Mouse (Mus musculus): ENCODE measurements around the gene Crabp1. TPM values are rescaled to one million over a fixed set of nuclear protein-coding genes. Genes with fewer than 3 reads are reported as not detected.

Gene Crabp1
- polyA plus RNA-seq (2016; fragmentation: Nextera tagmentation; extraction: Ambion mirVana), result 1,866 and 1,915 TPM in 2 replicates

- peaks cover 73% of the 10 kb centered on the region for H3K4me1 ChIP-seq (replicated peaks)
- peaks cover 14% of the 10 kb centered on the region; the same call in 1 of the 2 replicates for H3K36me3 ChIP-seq
- no peaks in the 10 kb centered on the region for H3K9me3 ChIP-seq
- peak within 1 kb of the TSS; percentile 85 for H3K27ac ChIP-seq
- under 1% methylated on average over 44 of the region's 45 CpGs for WGBS
- H3K4me3 ChIP-seq, result peak within 1 kb of the TSS; percentile 62
- DNase-seq (ENCODE audit: low spot score), result peak; percentile 74
- peaks cover 64% of the 10 kb centered on the region for H3K27me3 ChIP-seq (ENCODE audit: insufficient read depth, poor library complexity, severe bottlenecking)
These were observed at the start of gene Crabp1 for GRCm38 (mm10) chr9:54764561-54765217. TSS of gene Crabp1 (plus strand) at chr9:54764748.

GRCm38 (mm10) chr9:54715776-54716175, 48.8 kb upstream of the Crabp1 start:
- DNase-seq (ENCODE audit: low spot score), result no peak
- Histone ChIP-seq H3K36me3 (peaks cover 100% of the 10 kb centered on the region), H3K27ac (no peak overlapping the region), H3K9me3 (no peaks in the 10 kb centered on the region), H3K4me1 (replicated peaks) (no peaks in the 10 kb centered on the region), H3K4me3 (no peak overlapping the region), H3K27me3 (ENCODE audit: insufficient read depth, poor library complexity, severe bottlenecking) (no peaks in the 10 kb centered on the region)
- 96% methylated on average over 3 of the region's 3 CpGs for WGBS

GRCm38 (mm10) chr9:54717527-54717926, 47.0 kb upstream of the Crabp1 start:
- Histone ChIP-seq H3K27me3 (ENCODE audit: insufficient read depth, poor library complexity, severe bottlenecking) (no peaks in the 10 kb centered on the region), H3K9me3 (no peaks in the 10 kb centered on the region), H3K4me3 (no peak overlapping the region), H3K36me3 (peaks cover 98% of the 10 kb centered on the region), H3K4me1 (replicated peaks) (no peaks in the 10 kb centered on the region), H3K27ac (no peak overlapping the region)
- WGBS, result 88% methylated on average over 3 of the region's 3 CpGs
- no peak for DNase-seq (ENCODE audit: low spot score)

- Histone ChIP-seq H3K4me3 (no peak overlapping the region), H3K36me3 (peaks cover 98% of the 10 kb centered on the region), H3K27ac (no peak overlapping the region), H3K4me1 (replicated peaks) (no peaks in the 10 kb centered on the region), H3K9me3 (no peaks in the 10 kb centered on the region), H3K27me3 (ENCODE audit: insufficient read depth, poor library complexity, severe bottlenecking) (no peaks in the 10 kb centered on the region)
- no peak for DNase-seq (ENCODE audit: low spot score)
- 93% methylated on average over 7 of the region's 7 CpGs for WGBS
These were observed 42.4 kb upstream of the Crabp1 start for GRCm38 (mm10) chr9:54722156-54722555.

GRCm38 (mm10) chr9:54722596-54722995, 42.0 kb upstream of the Crabp1 start:
- WGBS, result 93% methylated on average over 4 of the region's 4 CpGs
- Histone ChIP-seq H3K36me3 (peaks cover 98% of the 10 kb centered on the region), H3K9me3 (no peaks in the 10 kb centered on the region), H3K4me1 (replicated peaks) (no peaks in the 10 kb centered on the region), H3K4me3 (no peak overlapping the region), H3K27me3 (ENCODE audit: insufficient read depth, poor library complexity, severe bottlenecking) (no peaks in the 10 kb centered on the region), H3K27ac (no peak overlapping the region)
- DNase-seq (ENCODE audit: low spot score), result no peak

GRCm38 (mm10) chr9:54726315-54726714, 38.2 kb upstream of the Crabp1 start:
- Histone ChIP-seq H3K36me3 (peaks cover 93% of the 10 kb centered on the region), H3K27me3 (ENCODE audit: insufficient read depth, poor library complexity, severe bottlenecking) (no peaks in the 10 kb centered on the region), H3K4me1 (replicated peaks) (no peaks in the 10 kb centered on the region), H3K9me3 (no peaks in the 10 kb centered on the region), H3K4me3 (no peak overlapping the region), H3K27ac (no peak overlapping the region)
- DNase-seq (ENCODE audit: low spot score), result no peak
- 88% methylated on average over 5 of the region's 5 CpGs for WGBS

- H3K4me1 ChIP-seq (replicated peaks), result peaks cover 24% of the 10 kb centered on the region
- no peaks in the 10 kb centered on the region for H3K27me3 ChIP-seq (ENCODE audit: insufficient read depth, poor library complexity, severe bottlenecking)
- WGBS, result 87% methylated on average over 2 of the region's 2 CpGs
- no peak overlapping the region for H3K4me3 ChIP-seq
- H3K27ac ChIP-seq, result no peak overlapping the region
- H3K36me3 ChIP-seq, result peaks cover 36% of the 10 kb centered on the region
- H3K9me3 ChIP-seq, result no peaks in the 10 kb centered on the region
- DNase-seq (ENCODE audit: low spot score), result no peak
These were observed 32.4 kb upstream of the Crabp1 start for GRCm38 (mm10) chr9:54732122-54732521.

- Histone ChIP-seq H3K36me3 (peaks cover 16% of the 10 kb centered on the region), H3K9me3 (no peaks in the 10 kb centered on the region), H3K4me1 (replicated peaks) (peaks cover 32% of the 10 kb centered on the region), H3K27me3 (ENCODE audit: insufficient read depth, poor library complexity, severe bottlenecking) (no peaks in the 10 kb centered on the region), H3K27ac (peak within 1 kb of the TSS; percentile 86), H3K4me3 (peak within 1 kb of the TSS; percentile 69)
- DNase-seq (ENCODE audit: low spot score), result peak; percentile 98
- 2% methylated on average over 32 of the region's 32 CpGs for WGBS
These were observed 30.5 kb upstream of the Crabp1 start, which contains the start of gene Wdr61 for GRCm38 (mm10) chr9:54733921-54734638. TSS of gene Wdr61 (minus strand) at chr9:54734519.

DNA sequence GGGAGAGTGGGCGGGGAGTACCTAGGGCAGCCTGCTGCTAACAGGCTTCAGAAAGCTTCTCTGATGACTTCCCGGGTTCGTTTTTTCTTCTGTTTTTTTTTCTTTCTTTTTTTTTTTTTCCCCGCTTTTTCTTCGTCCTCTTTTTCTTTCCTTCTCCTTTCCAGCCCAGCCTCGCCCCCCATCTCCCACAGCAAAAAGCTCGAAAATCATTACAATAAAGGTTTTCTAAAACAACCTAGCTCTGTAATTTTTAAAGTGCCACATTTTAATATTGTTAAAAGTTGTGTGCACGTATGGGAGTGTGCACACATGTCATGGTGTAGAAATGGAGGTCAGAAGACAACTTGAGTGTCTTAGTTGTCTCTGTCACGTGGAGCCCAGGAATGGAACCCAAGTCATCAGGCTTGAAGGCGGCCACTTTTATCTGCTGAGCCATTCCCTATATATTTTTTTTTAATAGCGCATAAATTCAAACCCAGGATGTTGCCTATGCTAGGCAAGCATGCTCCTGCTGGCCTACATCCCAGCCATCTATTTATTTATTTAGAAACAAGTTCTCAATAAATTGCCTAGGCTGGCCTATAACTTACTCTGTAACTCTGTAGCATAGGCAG, 29.8 kb upstream of the Crabp1 start:
- Histone ChIP-seq H3K27ac (peak overlapping the region; percentile 86), H3K9me3 (no peaks in the 10 kb centered on the region), H3K27me3 (ENCODE audit: insufficient read depth, poor library complexity, severe bottlenecking) (no peaks in the 10 kb centered on the region), H3K36me3 (peaks cover 9% of the 10 kb centered on the region), H3K4me3 (peak overlapping the region; percentile 69), H3K4me1 (replicated peaks) (peaks cover 39% of the 10 kb centered on the region)
- no peak for DNase-seq (ENCODE audit: low spot score)
- WGBS, result 22% methylated on average over 11 of the region's 11 CpGs

GRCm38 (mm10) chr9:54736284-54736701, 28.3 kb upstream of the Crabp1 start:
- H3K36me3 ChIP-seq, result no peaks in the 10 kb centered on the region
- peak; percentile 80 for DNase-seq (ENCODE audit: low spot score)
- no peaks in the 10 kb centered on the region for H3K9me3 ChIP-seq
- 18% methylated on average over 9 of the region's 9 CpGs for WGBS
- peaks cover 53% of the 10 kb centered on the region for H3K4me1 ChIP-seq (replicated peaks)
- H3K27me3 ChIP-seq (ENCODE audit: insufficient read depth, poor library complexity, severe bottlenecking), result no peaks in the 10 kb centered on the region
- no peak overlapping the region for H3K4me3 ChIP-seq
- peak overlapping the region; percentile 73 for H3K27ac ChIP-seq

DNA sequence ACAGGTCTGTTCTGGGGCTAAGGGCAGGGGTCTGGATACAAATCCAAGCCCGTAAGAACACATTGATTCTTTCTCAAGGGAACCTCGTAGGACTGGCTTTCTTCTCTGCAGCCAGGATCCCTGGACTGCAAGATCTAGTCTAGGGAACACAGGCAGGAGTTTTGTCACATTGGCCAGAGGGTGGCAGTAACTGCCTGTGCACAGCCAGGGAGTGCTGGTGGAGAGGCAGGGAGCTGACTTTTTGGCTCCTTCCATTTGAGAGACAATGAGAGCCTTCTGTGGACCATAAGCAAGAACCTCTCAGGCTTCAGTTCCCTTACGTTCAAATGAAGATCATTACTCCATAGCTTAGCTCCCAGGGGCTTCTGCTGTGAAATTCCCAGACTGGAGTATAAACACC, 26.2 kb upstream of the Crabp1 start:
- WGBS, result 19% methylated on average over 3 of the region's 3 CpGs
- no peak overlapping the region for H3K4me3 ChIP-seq
- H3K27me3 ChIP-seq (ENCODE audit: insufficient read depth, poor library complexity, severe bottlenecking), result no peaks in the 10 kb centered on the region
- DNase-seq (ENCODE audit: low spot score), result peak; percentile 78
- peak overlapping the region; percentile 69 for H3K27ac ChIP-seq
- H3K36me3 ChIP-seq, result no peaks in the 10 kb centered on the region
- no peaks in the 10 kb centered on the region for H3K9me3 ChIP-seq
- H3K4me1 ChIP-seq (replicated peaks), result peaks cover 50% of the 10 kb centered on the region

DNA sequence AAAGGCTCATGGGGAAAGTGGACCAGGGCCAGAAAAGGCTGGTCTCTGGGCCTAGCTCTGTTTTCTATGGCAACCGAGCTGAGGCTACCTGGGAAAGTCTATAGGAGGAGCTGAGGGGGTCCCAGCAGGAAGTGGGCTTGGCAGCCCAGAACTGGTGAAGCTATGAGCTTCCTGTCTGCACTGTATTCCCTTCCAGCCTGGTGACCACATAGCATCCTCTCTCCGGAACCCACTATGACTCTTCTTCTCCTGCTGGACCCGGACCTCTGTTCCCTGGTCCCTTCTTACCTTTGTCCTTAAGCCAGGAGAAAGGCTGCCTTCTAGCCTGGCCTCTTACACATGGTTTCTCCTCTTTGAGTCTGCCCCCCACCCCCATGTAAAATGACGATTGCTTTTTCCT, 20.7 kb upstream of the Crabp1 start:
- Histone ChIP-seq H3K27ac (no peak overlapping the region; the same call in 1 of the 2 replicates), H3K9me3 (no peaks in the 10 kb centered on the region)
- WGBS, result 83% methylated on average over 4 of the region's 4 CpGs

More for the DNA sequence above, 20.7 kb upstream of the Crabp1 start:
- Histone ChIP-seq H3K36me3 (no peaks in the 10 kb centered on the region), H3K4me1 (replicated peaks) (peaks cover 61% of the 10 kb centered on the region), H3K4me3 (no peak overlapping the region), H3K27me3 (ENCODE audit: insufficient read depth, poor library complexity, severe bottlenecking) (no peaks in the 10 kb centered on the region)
- DNase-seq (ENCODE audit: low spot score), result no peak

All from hindbrain, embryonic 10.5 days (tissue).